Mouse (Mus musculus): Measurements from ENCODE around the gene Nags. TPM values are rescaled to one million over a fixed set of nuclear protein-coding genes. Genes with fewer than 3 reads are reported as not detected.

Nags gene
- polyA plus RNA-seq, 1 experiment, result not detected

DNA sequence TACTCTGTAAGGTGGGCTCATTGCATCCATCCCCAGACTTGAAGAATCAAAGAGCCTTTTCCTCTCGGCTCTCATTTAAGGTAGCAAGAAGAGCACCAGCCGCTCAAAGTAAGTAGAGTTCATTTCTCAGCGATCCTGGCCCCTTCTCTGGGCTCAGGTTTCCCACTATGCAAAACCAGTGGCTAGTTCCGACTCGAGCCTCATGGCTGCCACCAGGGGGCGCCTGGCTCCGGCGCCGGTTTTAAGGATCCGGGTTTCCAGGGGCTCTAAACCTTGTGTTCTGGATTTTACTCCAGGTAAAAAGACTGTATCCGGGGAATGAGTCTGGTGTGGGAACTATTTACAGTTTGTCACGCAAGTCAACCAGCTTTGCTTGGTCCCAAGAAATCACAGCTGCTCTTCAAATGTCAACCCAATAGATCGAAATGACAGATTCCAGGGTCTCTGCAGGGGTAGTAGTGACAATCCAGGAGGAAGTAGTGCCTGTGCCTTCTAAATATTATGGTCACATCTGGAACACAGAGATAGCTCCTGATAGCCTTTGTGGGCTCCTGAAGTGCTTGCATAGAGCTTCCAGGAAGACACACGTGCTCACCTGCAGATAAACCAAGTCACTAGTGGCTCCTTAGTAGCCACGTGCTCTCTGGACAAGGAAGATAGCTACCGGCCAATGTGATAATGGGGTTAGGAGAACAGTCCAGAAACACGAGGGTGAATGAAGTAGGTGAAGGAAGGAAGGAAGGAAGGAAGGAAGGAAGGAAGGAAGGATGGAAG is 42.6 kb upstream of the Nags start:
- H3ac ChIP-seq (ENCODE audit: control insufficient read depth, insufficient read length), result no peak overlapping the region
- no peaks in the 10 kb centered on the region for H3K36me3 ChIP-seq (ENCODE audit: control insufficient read depth, insufficient read depth)
- no peak overlapping the region for H3K4me3 ChIP-seq
- peaks cover 89% of the 10 kb centered on the region for H3K27me3 ChIP-seq (ENCODE audit: control insufficient read depth, insufficient read depth, insufficient read length)
- H3K79me2 ChIP-seq (ENCODE audit: control insufficient read depth, insufficient read depth), result no peaks in the 10 kb centered on the region
- TF ChIP-seq MAX (IDR thresholded peaks at IDR 0.05; ENCODE audit: low read depth) (no peak), CEBPB (IDR thresholded peaks at IDR 0.05; ENCODE audit: insufficient read depth, poor library complexity, severe bottlenecking) (no peak), SRF (IDR thresholded peaks at IDR 0.05; ENCODE audit: control insufficient read depth, insufficient read length, low read depth) (no peak)
- H3K4me2 ChIP-seq (ENCODE audit: low read depth), result no peak overlapping the region

GRCm38 (mm10) chr11:102106911-102107310 is 38.4 kb upstream of the Nags start:
- Histone ChIP-seq H3ac (ENCODE audit: control insufficient read depth, insufficient read length) (no peak overlapping the region), H3K4me3 (no peak overlapping the region), H3K36me3 (ENCODE audit: control insufficient read depth, insufficient read depth) (no peaks in the 10 kb centered on the region), H3K27me3 (ENCODE audit: control insufficient read depth, insufficient read depth, insufficient read length) (peaks cover 62% of the 10 kb centered on the region), H3K79me2 (ENCODE audit: control insufficient read depth, insufficient read depth) (no peaks in the 10 kb centered on the region), H3K4me2 (ENCODE audit: low read depth) (no peak overlapping the region)
- no peak for TF ChIP-seq E2F4 (IDR thresholded peaks at IDR 0.05; ENCODE audit: insufficient read depth)
- no peak for TF ChIP-seq USF1 (IDR thresholded peaks at IDR 0.05; ENCODE audit: low read depth)
- TF ChIP-seq TCF3 (IDR thresholded peaks at IDR 0.05; ENCODE audit: insufficient read length, low read depth), result no peak
- TF ChIP-seq MAX (IDR thresholded peaks at IDR 0.05; ENCODE audit: low read depth), result no peak
- TF ChIP-seq TCF12 (IDR thresholded peaks at IDR 0.05; ENCODE audit: insufficient read depth, poor library complexity, severe bottlenecking), result no peak
- TF ChIP-seq MYOD1 (IDR thresholded peaks at IDR 0.05; ENCODE audit: control insufficient read depth in 1 of 3, insufficient read length in 2 of 3, low read depth in 2 of 3), result no peak
- no peak for TF ChIP-seq CEBPB (IDR thresholded peaks at IDR 0.05; ENCODE audit: insufficient read depth, poor library complexity, severe bottlenecking)
- no peak for TF ChIP-seq REST (IDR thresholded peaks at IDR 0.05; ENCODE audit: insufficient read depth, insufficient read length)
- TF ChIP-seq MYOG (IDR thresholded peaks at IDR 0.05; ENCODE audit: control insufficient read depth in 1 of 3, insufficient read depth in 1 of 3, insufficient read length in 2 of 3, low read depth in 2 of 3), result no peak
- TF ChIP-seq POLR2AphosphoS2 (IDR thresholded peaks at IDR 0.05; ENCODE audit: insufficient read length, low read depth), result no peak
- no peak for TF ChIP-seq POLR2A (IDR thresholded peaks at IDR 0.05; ENCODE audit: insufficient read length, low read depth)
- TF ChIP-seq SRF (IDR thresholded peaks at IDR 0.05; ENCODE audit: control insufficient read depth, insufficient read length, low read depth), result no peak

DNA sequence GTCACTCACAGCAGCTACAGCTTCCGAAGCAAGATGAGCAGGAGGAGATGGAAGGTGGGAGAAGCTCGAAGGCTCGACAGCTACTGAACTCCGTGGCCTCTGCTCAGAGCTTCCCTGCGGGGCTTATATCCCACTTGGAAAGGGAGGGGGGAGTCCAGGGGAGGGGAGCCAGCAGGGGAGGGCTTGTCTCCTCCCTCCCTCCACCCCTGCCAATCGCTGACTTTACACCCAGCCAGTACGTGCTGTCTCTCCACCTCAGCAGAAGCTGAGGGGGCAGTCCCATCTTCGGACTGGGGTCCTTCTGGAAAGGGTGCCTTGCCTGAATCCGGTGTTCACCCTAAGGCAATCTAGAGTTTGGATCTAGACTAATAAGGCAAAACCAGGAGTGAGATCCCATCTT is 37.6 kb upstream of the Nags start, which contains the start of gene Pyy:
Gene Pyy, minus strand, starts transcription at position 101 of the 400 bp plus-strand sequence.
- no peak within 1 kb of the TSS for H3K4me3 ChIP-seq
- no peak within 1 kb of the TSS for H3K4me2 ChIP-seq (ENCODE audit: low read depth)
- no peaks in the 10 kb centered on the region for H3K36me3 ChIP-seq (ENCODE audit: control insufficient read depth, insufficient read depth)

DNA sequence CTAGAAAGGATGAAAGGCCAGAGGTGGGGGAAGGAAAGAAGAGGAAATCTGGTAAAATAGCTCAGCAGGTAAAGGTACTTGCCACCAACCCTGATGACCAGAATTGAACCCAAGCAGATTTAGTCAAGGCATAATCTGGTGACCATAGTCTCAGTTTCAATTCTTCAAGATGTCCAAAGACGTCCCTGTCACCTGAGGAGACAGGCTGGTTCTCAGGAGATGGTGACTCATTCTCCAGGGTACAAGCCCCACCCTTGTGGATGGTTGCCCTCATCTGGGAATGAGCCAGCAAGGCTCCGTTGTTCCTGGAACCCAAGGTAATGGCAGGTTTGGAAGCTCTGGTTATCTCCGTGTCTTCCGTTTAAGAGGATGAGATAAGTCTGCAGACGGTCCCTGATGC is 33.7 kb upstream of the Nags start:
- no peak overlapping the region for H3K4me2 ChIP-seq (ENCODE audit: low read depth)
- no peak overlapping the region for H3K4me3 ChIP-seq
- TF ChIP-seq MYOG (IDR thresholded peaks at IDR 0.05; ENCODE audit: control insufficient read depth in 1 of 3, insufficient read depth in 1 of 3, insufficient read length in 2 of 3, low read depth in 2 of 3) (no peak), TCF12 (IDR thresholded peaks at IDR 0.05; ENCODE audit: insufficient read depth, poor library complexity, severe bottlenecking) (no peak), TCF3 (IDR thresholded peaks at IDR 0.05; ENCODE audit: insufficient read length, low read depth) (no peak), CEBPB (IDR thresholded peaks at IDR 0.05; ENCODE audit: insufficient read depth, poor library complexity, severe bottlenecking) (no peak), POLR2A (IDR thresholded peaks at IDR 0.05; ENCODE audit: insufficient read length, low read depth) (no peak), SRF (IDR thresholded peaks at IDR 0.05; ENCODE audit: control insufficient read depth, insufficient read length, low read depth) (no peak), POLR2AphosphoS2 (IDR thresholded peaks at IDR 0.05; ENCODE audit: insufficient read length, low read depth) (no peak), MAX (IDR thresholded peaks at IDR 0.05; ENCODE audit: low read depth) (no peak), REST (IDR thresholded peaks at IDR 0.05; ENCODE audit: insufficient read depth, insufficient read length) (no peak), E2F4 (IDR thresholded peaks at IDR 0.05; ENCODE audit: insufficient read depth) (no peak)
- H3K79me2 ChIP-seq (ENCODE audit: control insufficient read depth, insufficient read depth), result no peaks in the 10 kb centered on the region
- H3ac ChIP-seq (ENCODE audit: control insufficient read depth, insufficient read length), result no peak overlapping the region
- peaks cover 55% of the 10 kb centered on the region for H3K27me3 ChIP-seq (ENCODE audit: control insufficient read depth, insufficient read depth, insufficient read length)
- no peaks in the 10 kb centered on the region for H3K36me3 ChIP-seq (ENCODE audit: control insufficient read depth, insufficient read depth)

More for the DNA sequence above, 37.6 kb upstream of the Nags start, which contains the start of gene Pyy:
- H3K79me2 ChIP-seq (ENCODE audit: control insufficient read depth, insufficient read depth), result no peaks in the 10 kb centered on the region
- H3ac ChIP-seq (ENCODE audit: control insufficient read depth, insufficient read length), result no peak within 1 kb of the TSS
- no peak for TF ChIP-seq POLR2A (IDR thresholded peaks at IDR 0.05; ENCODE audit: insufficient read length, low read depth)
- H3K27me3 ChIP-seq (ENCODE audit: control insufficient read depth, insufficient read depth, insufficient read length), result peaks cover 55% of the 10 kb centered on the region

GRCm38 (mm10) chr11:102116241-102116640 is 29.1 kb upstream of the Nags start:
- Histone ChIP-seq H3ac (ENCODE audit: control insufficient read depth, insufficient read length) (no peak overlapping the region), H3K4me3 (no peak overlapping the region), H3K36me3 (ENCODE audit: control insufficient read depth, insufficient read depth) (no peaks in the 10 kb centered on the region), H3K27me3 (ENCODE audit: control insufficient read depth, insufficient read depth, insufficient read length) (peaks cover 43% of the 10 kb centered on the region), H3K79me2 (ENCODE audit: control insufficient read depth, insufficient read depth) (no peaks in the 10 kb centered on the region), H3K4me2 (ENCODE audit: low read depth) (no peak overlapping the region)
- TF ChIP-seq SRF (IDR thresholded peaks at IDR 0.05; ENCODE audit: control insufficient read depth, insufficient read length, low read depth) (no peak), TCF3 (IDR thresholded peaks at IDR 0.05; ENCODE audit: insufficient read length, low read depth) (no peak), MAX (IDR thresholded peaks at IDR 0.05; ENCODE audit: low read depth) (no peak), USF1 (IDR thresholded peaks at IDR 0.05; ENCODE audit: low read depth) (no peak), CEBPB (IDR thresholded peaks at IDR 0.05; ENCODE audit: insufficient read depth, poor library complexity, severe bottlenecking) (no peak), MYOD1 (IDR thresholded peaks at IDR 0.05; ENCODE audit: control insufficient read depth in 1 of 3, insufficient read length in 2 of 3, low read depth in 2 of 3) (no peak), REST (IDR thresholded peaks at IDR 0.05; ENCODE audit: insufficient read depth, insufficient read length) (no peak), POLR2A (IDR thresholded peaks at IDR 0.05; ENCODE audit: insufficient read length, low read depth) (no peak), POLR2AphosphoS2 (IDR thresholded peaks at IDR 0.05; ENCODE audit: insufficient read length, low read depth) (no peak), TCF12 (IDR thresholded peaks at IDR 0.05; ENCODE audit: insufficient read depth, poor library complexity, severe bottlenecking) (no peak), MYOG (IDR thresholded peaks at IDR 0.05; ENCODE audit: control insufficient read depth in 1 of 3, insufficient read depth in 1 of 3, insufficient read length in 2 of 3, low read depth in 2 of 3) (no peak), E2F4 (IDR thresholded peaks at IDR 0.05; ENCODE audit: insufficient read depth) (no peak)

All from myocyte (in vitro differentiated cells).